Mouse (Mus musculus): ENCODE results near the gene Elmsan1. TPM values are rescaled to one million over a fixed set of nuclear protein-coding genes. Genes with fewer than 3 reads are reported as not detected.
A peak's percentile ranks its signal among the peaks of the same experiment; 100 is the strongest.

Gene Elmsan1
- polyA plus RNA-seq, 1 experiment, result 28.3 TPM

DNA sequence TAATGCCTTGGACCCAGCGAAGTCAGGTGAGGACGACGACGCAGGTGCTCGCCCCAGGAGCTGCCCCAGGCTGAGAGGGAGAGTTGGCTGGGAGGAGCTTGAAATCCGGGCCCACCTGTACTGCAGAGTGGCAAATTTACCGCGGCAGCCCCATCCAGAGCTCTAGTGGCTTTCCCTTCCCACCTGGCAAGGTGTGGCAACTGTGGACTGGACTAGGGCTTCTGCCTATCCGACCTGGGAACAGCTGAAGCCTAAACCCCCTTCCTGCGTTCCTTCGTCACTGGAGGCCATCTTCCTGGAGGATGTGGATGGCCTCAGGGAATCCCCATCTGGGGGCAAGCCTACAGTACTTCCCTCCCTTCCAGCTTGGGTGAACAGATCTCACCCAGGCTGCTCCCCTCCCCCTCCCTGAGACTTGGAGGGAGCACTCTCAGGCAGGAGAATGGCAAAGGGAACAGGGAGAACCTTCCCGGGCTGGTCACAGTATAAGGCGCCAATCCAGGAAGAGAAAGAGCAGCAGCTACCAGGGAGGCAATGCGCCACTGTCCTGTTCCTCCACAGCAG lies 29.7 kb downstream of the Elmsan1 start:
- Histone ChIP-seq H3K27me3 (ENCODE audit: control insufficient read depth, insufficient read depth, low read length, poor library complexity, severe bottlenecking) (no peaks in the 10 kb centered on the region), H3K4me1 (ENCODE audit: control insufficient read depth, insufficient read depth, low read length) (peaks cover 13% of the 10 kb centered on the region), H3K4me3 (ENCODE audit: low read depth, low read length) (peak overlapping the region; percentile 9), H3K36me3 (ENCODE audit: control insufficient read depth, insufficient read depth, low read length, poor library complexity, severe bottlenecking) (no peaks in the 10 kb centered on the region), H3K27ac (ENCODE audit: insufficient read depth, low read length) (no peak overlapping the region), H3K9me3 (replicated peaks; ENCODE audit: control insufficient read depth, insufficient read depth, low read length, poor library complexity, severe bottlenecking) (no peaks in the 10 kb centered on the region), H3K9ac (ENCODE audit: low read depth, poor library complexity, severe bottlenecking) (no peak overlapping the region)
- no peak for TF ChIP-seq POLR2A (IDR thresholded peaks at IDR 0.05; ENCODE audit: insufficient read depth, low read length)
- no peak for TF ChIP-seq EP300 (IDR thresholded peaks at IDR 0.05; ENCODE audit: insufficient read depth, low read depth, low read length)
- no peak for TF ChIP-seq CTCF (IDR thresholded peaks at IDR 0.05; ENCODE audit: low read depth, low read length)

DNA sequence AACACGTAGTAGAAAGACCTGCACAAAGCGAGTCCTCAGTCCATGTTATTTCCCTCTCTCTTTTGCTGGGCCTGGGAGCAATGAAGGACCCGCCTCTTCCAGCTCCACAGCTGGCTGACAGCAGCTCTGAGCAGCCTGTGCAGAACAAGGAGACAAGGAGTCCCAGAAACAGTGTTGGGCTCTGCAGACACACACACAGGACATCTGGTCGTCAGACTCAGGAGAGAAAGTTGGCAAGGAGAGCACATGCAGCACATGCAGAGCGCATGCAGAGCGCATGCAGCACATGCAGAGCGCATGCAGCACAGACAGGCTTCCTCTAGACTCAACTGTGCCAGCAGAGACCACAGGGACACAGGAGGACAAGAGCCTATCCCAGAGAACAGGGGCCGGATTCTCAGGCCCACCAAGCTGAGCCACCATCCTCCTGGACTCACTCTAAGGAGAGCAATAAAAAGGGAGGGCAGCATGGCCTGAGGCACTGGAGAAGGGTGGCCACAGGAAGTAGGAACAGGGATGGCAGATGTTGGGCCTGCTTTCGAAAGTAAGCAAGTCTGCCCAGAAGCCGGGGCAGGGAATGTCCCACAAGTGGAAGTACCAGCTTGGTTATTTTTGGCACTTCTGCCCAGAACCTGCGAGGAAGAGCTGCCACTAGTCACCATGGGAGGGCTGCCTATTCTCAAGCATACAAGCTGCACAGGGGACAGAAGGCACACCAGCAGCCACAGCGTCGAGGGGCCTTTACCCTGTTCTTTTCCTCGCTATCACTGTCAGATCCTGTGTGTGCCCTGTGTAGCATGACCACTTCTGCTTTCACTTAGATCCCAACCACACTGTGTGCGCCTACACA lies 30.7 kb downstream of the Elmsan1 start:
- Histone ChIP-seq H3K27ac (ENCODE audit: insufficient read depth, low read length) (no peak overlapping the region), H3K27me3 (ENCODE audit: control insufficient read depth, insufficient read depth, low read length, poor library complexity, severe bottlenecking) (no peaks in the 10 kb centered on the region), H3K9ac (ENCODE audit: low read depth, poor library complexity, severe bottlenecking) (no peak overlapping the region), H3K4me3 (ENCODE audit: low read depth, low read length) (no peak overlapping the region), H3K4me1 (ENCODE audit: control insufficient read depth, insufficient read depth, low read length) (peaks cover 13% of the 10 kb centered on the region), H3K36me3 (ENCODE audit: control insufficient read depth, insufficient read depth, low read length, poor library complexity, severe bottlenecking) (no peaks in the 10 kb centered on the region), H3K9me3 (replicated peaks; ENCODE audit: control insufficient read depth, insufficient read depth, low read length, poor library complexity, severe bottlenecking) (no peaks in the 10 kb centered on the region)
- TF ChIP-seq EP300 (IDR thresholded peaks at IDR 0.05; ENCODE audit: insufficient read depth, low read depth, low read length) (no peak), POLR2A (IDR thresholded peaks at IDR 0.05; ENCODE audit: insufficient read depth, low read length) (no peak), CTCF (IDR thresholded peaks at IDR 0.05; ENCODE audit: low read depth, low read length) (no peak)

DNA sequence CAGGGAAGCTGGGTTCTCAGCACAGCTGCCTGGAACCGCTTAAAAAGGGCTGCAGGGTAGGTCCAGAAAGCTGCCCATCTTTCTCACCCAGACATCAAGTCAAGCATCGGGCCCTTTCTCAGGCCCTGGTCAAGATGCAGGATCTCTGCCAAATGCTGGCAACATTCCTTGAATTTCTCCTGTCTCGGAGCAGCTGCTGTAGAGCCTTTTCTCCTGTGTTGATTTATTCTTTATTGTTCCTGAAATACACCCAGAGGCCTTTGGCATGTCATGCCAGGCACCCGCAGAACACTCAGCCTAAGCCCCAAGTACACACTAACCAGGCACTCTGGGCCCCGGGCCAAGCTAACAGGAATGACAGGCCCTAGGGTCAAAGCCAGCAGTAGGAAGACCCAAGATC lies 31.7 kb downstream of the Elmsan1 start:
- Histone ChIP-seq H3K9me3 (replicated peaks; ENCODE audit: control insufficient read depth, insufficient read depth, low read length, poor library complexity, severe bottlenecking) (no peaks in the 10 kb centered on the region), H3K4me1 (ENCODE audit: control insufficient read depth, insufficient read depth, low read length) (peaks cover 13% of the 10 kb centered on the region), H3K36me3 (ENCODE audit: control insufficient read depth, insufficient read depth, low read length, poor library complexity, severe bottlenecking) (no peaks in the 10 kb centered on the region), H3K4me3 (ENCODE audit: low read depth, low read length) (no peak overlapping the region), H3K9ac (ENCODE audit: low read depth, poor library complexity, severe bottlenecking) (no peak overlapping the region), H3K27ac (ENCODE audit: insufficient read depth, low read length) (no peak overlapping the region), H3K27me3 (ENCODE audit: control insufficient read depth, insufficient read depth, low read length, poor library complexity, severe bottlenecking) (no peaks in the 10 kb centered on the region)
- TF ChIP-seq CTCF (IDR thresholded peaks at IDR 0.05; ENCODE audit: low read depth, low read length) (no peak), EP300 (IDR thresholded peaks at IDR 0.05; ENCODE audit: insufficient read depth, low read depth, low read length) (no peak), POLR2A (IDR thresholded peaks at IDR 0.05; ENCODE audit: insufficient read depth, low read length) (no peak)

DNA sequence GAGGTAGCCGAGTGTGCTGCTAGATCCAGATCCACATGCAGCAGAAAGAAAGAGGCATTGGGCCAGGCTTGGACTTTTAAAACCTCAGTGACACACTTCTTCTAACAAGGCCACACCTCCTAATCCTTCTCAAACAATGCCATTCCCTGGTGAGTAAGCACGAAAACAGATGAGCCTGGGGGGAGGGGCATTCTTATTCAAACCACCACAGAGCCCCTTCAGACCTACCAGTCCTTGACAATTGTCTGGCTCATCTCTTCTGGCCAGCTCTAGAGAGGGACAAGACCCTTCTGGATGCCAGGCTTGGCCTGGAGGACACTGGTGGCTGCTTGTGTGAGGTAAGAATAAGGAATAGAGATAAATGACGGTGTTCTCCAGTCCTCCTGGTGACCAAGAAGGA lies 32.1 kb downstream of the Elmsan1 start:
- no peak for TF ChIP-seq POLR2A (IDR thresholded peaks at IDR 0.05; ENCODE audit: insufficient read depth, low read length)
- TF ChIP-seq EP300 (IDR thresholded peaks at IDR 0.05; ENCODE audit: insufficient read depth, low read depth, low read length), result no peak
- TF ChIP-seq CTCF (IDR thresholded peaks at IDR 0.05; ENCODE audit: low read depth, low read length), result no peak
- no peak overlapping the region for H3K4me3 ChIP-seq (ENCODE audit: low read depth, low read length)
- no peaks in the 10 kb centered on the region for H3K27me3 ChIP-seq (ENCODE audit: control insufficient read depth, insufficient read depth, low read length, poor library complexity, severe bottlenecking)
- no peaks in the 10 kb centered on the region for H3K9me3 ChIP-seq (replicated peaks; ENCODE audit: control insufficient read depth, insufficient read depth, low read length, poor library complexity, severe bottlenecking)
- no peaks in the 10 kb centered on the region for H3K36me3 ChIP-seq (ENCODE audit: control insufficient read depth, insufficient read depth, low read length, poor library complexity, severe bottlenecking)
- peaks cover 13% of the 10 kb centered on the region for H3K4me1 ChIP-seq (ENCODE audit: control insufficient read depth, insufficient read depth, low read length)
- H3K27ac ChIP-seq (ENCODE audit: insufficient read depth, low read length), result no peak overlapping the region
- H3K9ac ChIP-seq (ENCODE audit: low read depth, poor library complexity, severe bottlenecking), result no peak overlapping the region

- Histone ChIP-seq H3K9ac (ENCODE audit: low read depth, poor library complexity, severe bottlenecking) (no peak overlapping the region), H3K36me3 (ENCODE audit: control insufficient read depth, insufficient read depth, low read length, poor library complexity, severe bottlenecking) (no peaks in the 10 kb centered on the region), H3K4me1 (ENCODE audit: control insufficient read depth, insufficient read depth, low read length) (peaks cover 10% of the 10 kb centered on the region), H3K27ac (ENCODE audit: insufficient read depth, low read length) (no peak overlapping the region), H3K4me3 (ENCODE audit: low read depth, low read length) (no peak overlapping the region), H3K27me3 (ENCODE audit: control insufficient read depth, insufficient read depth, low read length, poor library complexity, severe bottlenecking) (no peaks in the 10 kb centered on the region), H3K9me3 (replicated peaks; ENCODE audit: control insufficient read depth, insufficient read depth, low read length, poor library complexity, severe bottlenecking) (no peaks in the 10 kb centered on the region)
- TF ChIP-seq CTCF (IDR thresholded peaks at IDR 0.05; ENCODE audit: low read depth, low read length) (no peak), EP300 (IDR thresholded peaks at IDR 0.05; ENCODE audit: insufficient read depth, low read depth, low read length) (no peak), POLR2A (IDR thresholded peaks at IDR 0.05; ENCODE audit: insufficient read depth, low read length) (no peak)
Observed at GRCm38 (mm10) chr12:84185547-84185946, 33.1 kb downstream of the Elmsan1 start.

DNA sequence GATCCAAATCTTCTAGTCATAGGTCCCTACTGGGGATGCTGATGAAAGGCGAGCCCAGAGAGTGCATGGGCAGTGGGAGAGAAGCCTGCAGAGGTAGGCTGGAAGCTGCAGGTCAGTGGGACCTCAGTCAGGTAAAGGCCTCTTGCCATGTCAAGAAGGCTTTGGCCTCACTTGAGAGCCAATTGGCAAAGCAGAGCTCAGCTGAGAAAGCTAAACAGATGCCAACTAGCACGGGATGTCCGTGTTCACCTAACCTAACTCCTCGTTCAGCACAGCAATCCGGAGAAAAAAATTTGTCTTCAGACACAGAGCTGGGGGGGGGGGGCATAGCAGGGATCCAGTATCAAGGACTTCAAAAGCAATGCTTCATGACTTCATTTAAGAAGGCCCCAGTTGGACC lies 33.7 kb downstream of the Elmsan1 start:
- Histone ChIP-seq H3K9me3 (replicated peaks; ENCODE audit: control insufficient read depth, insufficient read depth, low read length, poor library complexity, severe bottlenecking) (no peaks in the 10 kb centered on the region), H3K9ac (ENCODE audit: low read depth, poor library complexity, severe bottlenecking) (no peak overlapping the region), H3K27me3 (ENCODE audit: control insufficient read depth, insufficient read depth, low read length, poor library complexity, severe bottlenecking) (no peaks in the 10 kb centered on the region), H3K4me3 (ENCODE audit: low read depth, low read length) (no peak overlapping the region), H3K27ac (ENCODE audit: insufficient read depth, low read length) (no peak overlapping the region), H3K4me1 (ENCODE audit: control insufficient read depth, insufficient read depth, low read length) (peaks cover 10% of the 10 kb centered on the region), H3K36me3 (ENCODE audit: control insufficient read depth, insufficient read depth, low read length, poor library complexity, severe bottlenecking) (no peaks in the 10 kb centered on the region)
- no peak for TF ChIP-seq EP300 (IDR thresholded peaks at IDR 0.05; ENCODE audit: insufficient read depth, low read depth, low read length)
- TF ChIP-seq CTCF (IDR thresholded peaks at IDR 0.05; ENCODE audit: low read depth, low read length), result no peak

All from ES-Bruce4 (cell line).